In the genomic region with DNA sequence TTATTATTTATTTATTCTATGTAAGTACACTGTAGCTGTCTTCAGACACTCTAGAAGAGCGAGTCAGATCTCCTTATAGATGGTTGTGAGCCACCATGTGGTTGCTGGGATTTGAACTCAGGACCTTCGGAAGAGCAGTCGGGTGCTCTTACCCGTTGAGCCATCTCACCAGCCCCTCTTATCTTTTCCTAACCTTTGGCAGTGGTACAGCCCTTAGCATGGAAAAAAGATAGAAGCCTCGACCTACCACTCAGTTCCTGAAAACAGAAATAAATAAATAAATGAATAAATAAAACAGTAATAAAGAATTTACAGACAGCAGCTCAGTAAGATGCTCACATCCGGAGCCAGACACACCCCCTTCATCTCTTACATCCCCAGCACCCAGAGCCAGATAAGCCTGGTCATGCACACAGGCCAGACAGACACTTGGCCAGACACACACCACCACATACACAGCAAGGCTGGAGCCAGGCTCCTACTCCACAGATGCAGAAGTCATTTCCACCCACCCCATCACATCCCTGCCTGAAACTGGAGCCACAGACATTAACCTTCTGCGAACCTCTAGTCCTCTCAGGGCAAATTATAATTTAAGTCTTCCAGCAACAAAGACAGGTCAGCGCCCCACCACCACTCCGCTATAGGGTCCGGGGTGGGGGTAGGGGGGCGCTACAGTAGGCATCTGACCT, we compare ENCODE assay signal across 9 mouse cellular contexts. TPM values are rescaled to one million over a fixed set of nuclear protein-coding genes. Genes with fewer than 3 reads are reported as not detected.
DNase-seq lines count a peak whose midpoint lies in the region; ATAC-seq and TF ChIP-seq lines count a peak whose summit lies in the region.
"Had no signal": no experiment of that assay in that cellular context is flagged by ENCODE, and none has a peak within 500 bp of the region (broad histone marks: within the 10 kb centered on the region; RNA-seq: fewer than 3 reads in every experiment).

No protein-coding gene starts in this region.

- H3K27me3 ChIP-seq in heart, embryonic 16.5 days (ENCODE audit: control insufficient read depth, insufficient read depth, low read length): no peaks in the 10 kb centered on the region
- no peaks in the 10 kb centered on the region for H3K27me3 ChIP-seq in embryonic facial prominence, embryonic 14.5 days (replicated peaks; ENCODE audit: control insufficient read depth, insufficient read depth, low read length)
- H3K27me3 ChIP-seq in intestine, embryonic 15.5 days (replicated peaks): no peaks in the 10 kb centered on the region
- no peaks in the 10 kb centered on the region for H3K27me3 ChIP-seq in myocyte (ENCODE audit: control insufficient read depth, insufficient read depth, insufficient read length)
- H3K27me3 ChIP-seq in thymus, adult 2 months (ENCODE audit: control insufficient read depth, insufficient read depth, low read length): peaks cover 14% of the 10 kb centered on the region; the same call in 1 of the 2 replicates

- peaks cover 6% of the 10 kb centered on the region for H3K36me3 ChIP-seq in heart, embryonic 16.5 days (ENCODE audit: control insufficient read depth, insufficient read depth)
- H3K36me3 ChIP-seq in embryonic facial prominence, embryonic 14.5 days (ENCODE audit: control insufficient read depth, insufficient read depth, low read length): peaks cover 11% of the 10 kb centered on the region; the same call in 1 of the 2 replicates
- H3K36me3 ChIP-seq in intestine, embryonic 15.5 days: no peaks in the 10 kb centered on the region
- no peaks in the 10 kb centered on the region for H3K36me3 ChIP-seq in myocyte (ENCODE audit: control insufficient read depth, insufficient read depth)
- no peaks in the 10 kb centered on the region for H3K36me3 ChIP-seq in thymus, adult 2 months (ENCODE audit: control insufficient read depth, insufficient read depth, low read length)

- H3K4me3 ChIP-seq in heart, embryonic 16.5 days (ENCODE audit: low read length): peak overlapping the region; percentile 95
- peak overlapping the region; percentile 89 for H3K4me3 ChIP-seq in embryonic facial prominence, embryonic 14.5 days (ENCODE audit: low read depth, low read length)
- peak overlapping the region; percentile 87 for H3K4me3 ChIP-seq in intestine, embryonic 15.5 days (replicated peaks)
- H3K4me3 ChIP-seq in myocyte: peak overlapping the region; percentile 89
- no peak overlapping the region for H3K4me3 ChIP-seq in thymus, adult 2 months (ENCODE audit: control insufficient read depth, insufficient read depth, low read length)

- WGBS in heart, embryonic 16.5 days: 45% methylated on average over 11 of the region's 11 CpGs
- WGBS in embryonic facial prominence, embryonic 14.5 days: 54% methylated on average over 11 of the region's 11 CpGs
- WGBS in intestine, embryonic 15.5 days: 52% methylated on average over 11 of the region's 11 CpGs
- WGBS in thymus, adult 2 months: 91% methylated on average over 11 of the region's 11 CpGs

- H3K27ac ChIP-seq in heart, embryonic 16.5 days (ENCODE audit: low read length): peak overlapping the region; percentile 97
- H3K27ac ChIP-seq in embryonic facial prominence, embryonic 14.5 days (replicated peaks; ENCODE audit: low read depth, low read length): peak overlapping the region; percentile 98
- peak overlapping the region; percentile 96 for H3K27ac ChIP-seq in intestine, embryonic 15.5 days
- H3K27ac ChIP-seq in thymus, adult 2 months (ENCODE audit: control insufficient read depth, insufficient read depth, low read length): no peak overlapping the region
- H3K27ac ChIP-seq: macrophage had no signal

- DNase-seq in heart, postnatal 36 days: no peak
- no peak for DNase-seq in embryonic facial prominence, embryonic 14.5 days (ENCODE audit: low spot score)
- no peak for DNase-seq in cerebellum, adult 8-10 months
- DNase-seq in thymus, adult 2 months: no peak
- DNase-seq in frontal cortex, postnatal 25 days (ENCODE audit: low spot score in 2 of 2): no peak

- peak overlapping the region; percentile 93 for H3K4me2 ChIP-seq in heart, embryonic 16.5 days (ENCODE audit: low read depth, low read length)
- H3K4me2 ChIP-seq in embryonic facial prominence, embryonic 14.5 days (ENCODE audit: low read depth, low read length): peak overlapping the region; percentile 84
- H3K4me2 ChIP-seq in intestine, embryonic 15.5 days (replicated peaks): peak overlapping the region; percentile 80
- peak overlapping the region; percentile 87 for H3K4me2 ChIP-seq in myocyte (ENCODE audit: low read depth)

- intact Hi-C loops in heart, postnatal 36 days (cut with DNase I): no loop called here

- TF ChIP-seq CTCF in thymus, adult 2 months (IDR thresholded peaks at IDR 0.05; ENCODE audit: borderline replicate concordance, control insufficient read depth, extremely low read depth, insufficient read depth, low read length, poor library complexity): no peak

- H3ac ChIP-seq in myocyte (ENCODE audit: control insufficient read depth, insufficient read length): no peak overlapping the region

- H3K4me1 ChIP-seq in heart, embryonic 16.5 days (ENCODE audit: control insufficient read depth, insufficient read depth, low read length): peaks cover 58% of the 10 kb centered on the region
- H3K4me1 ChIP-seq in embryonic facial prominence, embryonic 14.5 days (ENCODE audit: control insufficient read depth, insufficient read depth, low read length): peaks cover 41% of the 10 kb centered on the region
- H3K4me1 ChIP-seq in intestine, embryonic 15.5 days (replicated peaks): peaks cover 58% of the 10 kb centered on the region
- H3K4me1 ChIP-seq in thymus, adult 2 months (replicated peaks; ENCODE audit: control insufficient read depth, insufficient read depth, low read length): peaks cover 21% of the 10 kb centered on the region

- ATAC-seq in heart, embryonic 16.5 days (replicated peaks; ENCODE audit: extremely low read depth, insufficient read depth, low FRiP score): no peak
- ATAC-seq in embryonic facial prominence, embryonic 14.5 days (ENCODE audit: low read depth): no peak
- ATAC-seq in intestine, embryonic 15.5 days: no peak

- no peak for TF ChIP-seq POLR2A in myocyte (IDR thresholded peaks at IDR 0.05; ENCODE audit: insufficient read length, low read depth)
- TF ChIP-seq POLR2A in thymus, adult 2 months (IDR thresholded peaks at IDR 0.05; ENCODE audit: control insufficient read depth, extremely low read depth, insufficient read depth, low read length, poor library complexity): no peak

- H3K9ac ChIP-seq in heart, embryonic 16.5 days (ENCODE audit: low read length): peak overlapping the region; percentile 97
- peak overlapping the region; percentile 94 for H3K9ac ChIP-seq in embryonic facial prominence, embryonic 14.5 days (ENCODE audit: low read depth, low read length)
- H3K9ac ChIP-seq in intestine, embryonic 15.5 days: peak overlapping the region; percentile 91

- peaks cover 45% of the 10 kb centered on the region for H3K79me2 ChIP-seq in myocyte (ENCODE audit: control insufficient read depth, insufficient read depth)

- H3K9me3 ChIP-seq in heart, embryonic 16.5 days (replicated peaks; ENCODE audit: control insufficient read depth, low read length): no peaks in the 10 kb centered on the region
- H3K9me3 ChIP-seq in embryonic facial prominence, embryonic 14.5 days (ENCODE audit: control insufficient read depth, low read length): no peaks in the 10 kb centered on the region
- H3K9me3 ChIP-seq in intestine, embryonic 15.5 days: no peaks in the 10 kb centered on the region

TF ChIP-seq in myocyte, 11 proteins besides CTCF, POLR2A, EP300 and RAD21 (continues in another document):
- TF ChIP-seq MYOG (IDR thresholded peaks at IDR 0.05; ENCODE audit: control insufficient read depth in 1 of 3, insufficient read depth in 1 of 3, insufficient read length in 2 of 3, low read depth in 2 of 3): no peak
- TF ChIP-seq E2F4 (IDR thresholded peaks at IDR 0.05; ENCODE audit: insufficient read depth): no peak

RNA-seq across cellular contexts. Expression of a gene that starts 3.0 kb away (rescaled TPM):
- polyA plus RNA-seq in heart, embryonic 16.5 days (2015; fragmentation: Nextera tagmentation; extraction: Ambion mirVana): 11.4 and 14.2 TPM in 2 replicates
- total RNA-seq in heart, postnatal 36 days (2021): 1 to 10 TPM; 5.2 to 7.4 TPM
- polyA plus RNA-seq in embryonic facial prominence, embryonic 14.5 days (2014; fragmentation: Nextera tagmentation; extraction: Ambion mirVana): 12.7 and 13.2 TPM in 2 replicates
- 12.7 and 12.8 TPM in 2 replicates for polyA plus RNA-seq in intestine, embryonic 15.5 days (2015; fragmentation: Nextera tagmentation; extraction: Ambion mirVana)
- polyA plus RNA-seq in myocyte (2012; fragmentation: generic; extraction: Trizol): 24.3 TPM
- polyA plus RNA-seq in thymus, adult 2 months (2012; rRNA removed): 22.6 and 28.2 TPM in 2 replicates

RNA-seq across cellular contexts. Expression of a gene that starts 5.9 kb away (rescaled TPM):
- polyA plus RNA-seq in heart, embryonic 16.5 days (2015; fragmentation: Nextera tagmentation; extraction: Ambion mirVana): 359 and 395 TPM in 2 replicates
- 100 to 1,000 TPM; 141 to 151 TPM for total RNA-seq in heart, postnatal 36 days (2021)
- 474 and 478 TPM in 2 replicates for polyA plus RNA-seq in embryonic facial prominence, embryonic 14.5 days (2014; fragmentation: Nextera tagmentation; extraction: Ambion mirVana)
- 426 and 480 TPM in 2 replicates for polyA plus RNA-seq in intestine, embryonic 15.5 days (2015; fragmentation: Nextera tagmentation; extraction: Ambion mirVana)
- polyA plus RNA-seq in myocyte (2012; fragmentation: generic; extraction: Trizol): 694 TPM
- 421 and 477 TPM in 2 replicates for polyA plus RNA-seq in thymus, adult 2 months (2012; rRNA removed)

RNA-seq across cellular contexts. Expression of a gene that starts 11.7 kb away (rescaled TPM):
- 81.1 and 86.1 TPM in 2 replicates for polyA plus RNA-seq in heart, embryonic 16.5 days (2015; fragmentation: Nextera tagmentation; extraction: Ambion mirVana)
- total RNA-seq in heart, postnatal 36 days (2021): 100 to 1,000 TPM; 146 TPM
- 24.5 and 29.3 TPM in 2 replicates for polyA plus RNA-seq in embryonic facial prominence, embryonic 14.5 days (2014; fragmentation: Nextera tagmentation; extraction: Ambion mirVana)
- polyA plus RNA-seq in intestine, embryonic 15.5 days (2015; fragmentation: Nextera tagmentation; extraction: Ambion mirVana): 79.9 and 93.0 TPM in 2 replicates
- polyA plus RNA-seq in myocyte (2012; fragmentation: generic; extraction: Trizol): 112 TPM
- 24.9 and 25.3 TPM in 2 replicates for polyA plus RNA-seq in thymus, adult 2 months (2012; rRNA removed)

RNA-seq across cellular contexts. Expression of a gene that starts 34.1 kb away (rescaled TPM):
- polyA plus RNA-seq in heart, embryonic 16.5 days (2015; fragmentation: Nextera tagmentation; extraction: Ambion mirVana): 2.1 and 2.8 TPM in 2 replicates
- total RNA-seq in heart, postnatal 36 days (2021): 10 to 100 TPM; 67.0 to 68.8 TPM
- 3.5 and 4.5 TPM in 2 replicates for polyA plus RNA-seq in embryonic facial prominence, embryonic 14.5 days (2014; fragmentation: Nextera tagmentation; extraction: Ambion mirVana)
- polyA plus RNA-seq in intestine, embryonic 15.5 days (2015; fragmentation: Nextera tagmentation; extraction: Ambion mirVana): 1.9 and 2.4 TPM in 2 replicates
- 15.5 TPM for polyA plus RNA-seq in myocyte (2012; fragmentation: generic; extraction: Trizol)
- 89.5 and 99.1 TPM in 2 replicates for polyA plus RNA-seq in thymus, adult 2 months (2012; rRNA removed)

RNA-seq across cellular contexts. Expression of a gene that starts 47.2 kb away (rescaled TPM):
- 0.81 and 1.1 TPM in 2 replicates for polyA plus RNA-seq in heart, embryonic 16.5 days (2015; fragmentation: Nextera tagmentation; extraction: Ambion mirVana)
- 10 to 100 TPM; 20.6 to 21.7 TPM for total RNA-seq in heart, postnatal 36 days (2021)
- 2.2 and 2.6 TPM in 2 replicates for polyA plus RNA-seq in embryonic facial prominence, embryonic 14.5 days (2014; fragmentation: Nextera tagmentation; extraction: Ambion mirVana)
- polyA plus RNA-seq in intestine, embryonic 15.5 days (2015; fragmentation: Nextera tagmentation; extraction: Ambion mirVana): 1.0 and 1.2 TPM in 2 replicates
- polyA plus RNA-seq in myocyte (2012; fragmentation: generic; extraction: Trizol): 30.1 TPM
- 28.2 and 34.8 TPM in 2 replicates for polyA plus RNA-seq in thymus, adult 2 months (2012; rRNA removed)
